Mouse (Mus musculus): ENCODE measurements around the gene Exoc6b. TPM values are rescaled to one million over a fixed set of nuclear protein-coding genes. Genes with fewer than 3 reads are reported as not detected.

Gene Exoc6b
- polyA plus RNA-seq, 1 experiment from 2014 or later: 32.4 TPM

- POLR2A ChIA-PET: no interaction called here
- H3K27me3 ChIP-seq: no peaks in the 10 kb centered on the region
- ATAC-seq (no peak), DNase-seq (ENCODE audit: low read depth, low spot score) (no peak)
- CTCF ChIA-PET: interaction anchor here (0.7 to 1.6 kb wide), 4 partner anchors 8 to 18 kb away, joined by 3 to 5 read pairs (median 4); no protein-coding TSS in a partner anchor
- in situ Hi-C loops (cut with MboI; ENCODE audit: low pct_unique_long_range_greater_than_20kb): no loop called here
- TF ChIP-seq CTCF (IDR thresholded peaks at IDR 0.05): no peak
These were observed 490.4 kb downstream of the Exoc6b start for GRCm38 (mm10) chr6:84578928-84579327.

- ChIA-PET POLR2A (no interaction called here), CTCF (interaction anchor here (0.9 to 1.6 kb wide), 3 partner anchors 8 to 17 kb away, joined by 3 to 5 read pairs (median 4); no protein-coding TSS in a partner anchor)
- no peak for TF ChIP-seq CTCF (IDR thresholded peaks at IDR 0.05)
- ATAC-seq (no peak), DNase-seq (ENCODE audit: low read depth, low spot score) (no peak)
- no peaks in the 10 kb centered on the region for H3K27me3 ChIP-seq
- in situ Hi-C loops (cut with MboI; ENCODE audit: low pct_unique_long_range_greater_than_20kb): no loop called here
These were observed 491.4 kb downstream of the Exoc6b start for GRCm38 (mm10) chr6:84577898-84578297.

GRCm38 (mm10) chr6:84573905-84574660 is 495.2 kb downstream of the Exoc6b start:
- DNase-seq (ENCODE audit: low read depth, low spot score): no peak
- in situ Hi-C loops (cut with MboI; ENCODE audit: low pct_unique_long_range_greater_than_20kb): no loop called here
- ChIA-PET POLR2A (interaction anchor here (0.6 kb wide), 1 partner anchor 498 kb away, joined by 3 read pairs; no protein-coding TSS in a partner anchor), CTCF (no interaction called here)
- no peaks in the 10 kb centered on the region for H3K27me3 ChIP-seq
- no peak for ATAC-seq
- TF ChIP-seq CTCF (IDR thresholded peaks at IDR 0.05): no peak

- ATAC-seq: no peak
- H3K27me3 ChIP-seq: no peaks in the 10 kb centered on the region
- POLR2A ChIA-PET: no interaction called here
- no peak for DNase-seq (ENCODE audit: low read depth, low spot score)
- CTCF ChIA-PET: interaction anchor here (0.9 kb wide), 2 partner anchors 8 to 145 kb away, joined by 3 to 4 read pairs; no protein-coding TSS in a partner anchor
- no peak for TF ChIP-seq CTCF (IDR thresholded peaks at IDR 0.05)
- in situ Hi-C loops (cut with MboI; ENCODE audit: low pct_unique_long_range_greater_than_20kb): no loop called here
These were observed 499.3 kb downstream of the Exoc6b start for GRCm38 (mm10) chr6:84570039-84570438.

GRCm38 (mm10) chr6:84569590-84569989 is 499.7 kb downstream of the Exoc6b start:
- ATAC-seq: no peak
- in situ Hi-C loops (cut with MboI; ENCODE audit: low pct_unique_long_range_greater_than_20kb): no loop called here
- TF ChIP-seq CTCF (IDR thresholded peaks at IDR 0.05): no peak
- DNase-seq (ENCODE audit: low read depth, low spot score): no peak
- ChIA-PET CTCF (interaction anchor here (0.9 kb wide), 2 partner anchors 9 to 145 kb away, joined by 3 to 4 read pairs; no protein-coding TSS in a partner anchor), POLR2A (interaction anchor here (1.0 kb wide), 1 partner anchor 17 kb away, joined by 3 read pairs; no protein-coding TSS in a partner anchor)
- H3K27me3 ChIP-seq: no peaks in the 10 kb centered on the region

- no peak for TF ChIP-seq CTCF (IDR thresholded peaks at IDR 0.05)
- DNase-seq (ENCODE audit: low read depth, low spot score): no peak
- CTCF ChIA-PET: no interaction called here
- H3K27me3 ChIP-seq: no peaks in the 10 kb centered on the region
- ATAC-seq: no peak
- in situ Hi-C loops (cut with MboI; ENCODE audit: low pct_unique_long_range_greater_than_20kb): no loop called here
- POLR2A ChIA-PET: interaction anchor here (1.0 kb wide), 1 partner anchor 18 kb away, joined by 3 read pairs; no protein-coding TSS in a partner anchor
These were observed 500.4 kb downstream of the Exoc6b start for GRCm38 (mm10) chr6:84568880-84569279.

Other genes with a start within 250 kb of the Exoc6b start
- gene Spr, start 68.3 kb upstream of the Exoc6b start, polyA plus RNA-seq (2021): 73.1 TPM
- not detected for gene Emx1, start 117.9 kb upstream of the Exoc6b start, polyA plus RNA-seq (2021)